Mouse (Mus musculus): ENCODE measurements around the gene Btn2a2.
A peak's percentile ranks its signal among the peaks of the same experiment; 100 is the strongest.

DNA sequence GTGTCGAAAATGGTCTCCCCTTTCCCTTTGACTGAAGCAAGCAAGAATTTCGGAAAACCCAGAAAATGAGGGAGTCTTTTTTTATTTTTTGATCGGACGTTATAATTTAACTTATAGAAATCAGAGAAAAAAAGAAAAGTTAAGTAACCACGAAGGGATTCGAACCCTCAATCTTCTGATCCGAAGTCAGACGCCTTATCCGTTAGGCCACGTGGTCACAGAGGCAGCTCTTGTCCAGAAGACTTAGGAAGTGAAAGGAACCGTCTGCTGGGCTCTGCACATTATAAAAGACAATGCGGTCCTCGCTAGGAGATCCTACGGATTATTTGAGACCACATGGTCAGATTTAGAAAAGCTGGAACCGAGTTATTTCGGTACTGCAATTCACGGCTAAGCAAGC, 37.7 kb upstream of the Btn2a2 start:
- TF ChIP-seq EP300 (IDR thresholded peaks at IDR 0.05), result peak; percentile 29; the same call in 1 of the 2 replicates
- no peak for TF ChIP-seq CTCF (IDR thresholded peaks at IDR 0.05)
